Mouse (Mus musculus): ENCODE measurements around the gene Ephb2. TPM values are rescaled to one million over a fixed set of nuclear protein-coding genes. Genes with fewer than 3 reads are reported as not detected.

The Ephb2 gene
- polyA plus RNA-seq, 1 experiment: 2.7 TPM

DNA sequence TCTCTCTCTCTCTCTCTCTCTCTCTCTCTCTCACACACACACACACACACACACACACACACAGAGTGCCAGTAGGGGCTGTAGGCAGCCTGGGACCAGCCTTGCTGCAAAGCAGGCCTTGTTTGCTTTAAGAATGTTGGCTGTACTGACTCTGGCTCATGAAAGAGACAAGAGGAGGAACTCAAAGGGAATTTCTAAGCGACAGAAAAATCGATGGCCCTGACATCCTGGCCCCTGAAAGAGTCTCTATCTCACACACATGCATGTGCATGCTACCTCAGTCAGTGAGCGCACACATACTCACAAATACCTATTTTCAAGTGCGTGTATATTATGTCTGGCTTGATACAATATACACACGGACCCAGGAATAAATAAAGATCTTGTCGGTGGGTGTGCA is 79.3 kb downstream of the Ephb2 start:
- H3K4me3 ChIP-seq (ENCODE audit: extremely low read depth, insufficient read depth, insufficient read length): no peak overlapping the region
- no peak for TF ChIP-seq POLR2A (IDR thresholded peaks at IDR 0.05; ENCODE audit: low read depth, low read length)
- no peak for TF ChIP-seq CTCF (IDR thresholded peaks at IDR 0.05; ENCODE audit: extremely low read depth, insufficient read depth, insufficient read length, insufficient replicate concordance)
- no peak for DNase-seq (ENCODE audit: low read depth in 1 of 2, low spot score in 2 of 2)
- H3K4me1 ChIP-seq (ENCODE audit: control insufficient read depth, insufficient read depth, insufficient read length): no peaks in the 10 kb centered on the region
- no peak overlapping the region for H3K27ac ChIP-seq (ENCODE audit: insufficient read depth, low read length)
- WGBS: 82% methylated on average over 6 of the region's 6 CpGs
- H3K27me3 ChIP-seq (ENCODE audit: control insufficient read depth, insufficient read depth, low read length): peaks cover 2% of the 10 kb centered on the region; the same call in 1 of the 2 replicates
- no peaks in the 10 kb centered on the region for H3K36me3 ChIP-seq (ENCODE audit: control insufficient read depth, insufficient read depth, low read length)

DNA sequence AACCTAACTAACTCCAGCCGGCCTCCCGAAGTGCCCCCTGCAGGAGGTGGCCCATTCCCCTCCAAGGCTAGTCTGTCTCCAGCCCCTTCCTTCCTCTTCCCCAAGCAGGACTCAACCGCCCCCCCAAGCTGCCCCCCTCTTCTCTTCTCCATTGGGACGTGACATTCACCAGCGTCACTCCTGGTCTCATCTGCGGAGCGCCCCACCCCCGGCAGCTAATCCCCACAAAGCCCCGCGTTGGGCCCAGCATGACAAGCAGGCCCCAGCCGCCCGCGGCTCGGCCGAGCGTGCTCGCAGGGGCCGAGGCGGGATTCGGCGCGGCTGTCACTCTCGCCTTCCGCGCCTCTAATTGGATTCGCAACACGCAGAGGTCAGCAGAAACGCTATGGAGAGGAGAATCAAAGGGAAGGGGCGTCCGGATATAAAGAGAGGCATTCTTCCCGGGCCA is 80.4 kb downstream of the Ephb2 start:
- Histone ChIP-seq H3K4me3 (ENCODE audit: extremely low read depth, insufficient read depth, insufficient read length) (no peak overlapping the region), H3K27ac (ENCODE audit: insufficient read depth, low read length) (no peak overlapping the region), H3K4me1 (ENCODE audit: control insufficient read depth, insufficient read depth, insufficient read length) (no peaks in the 10 kb centered on the region), H3K27me3 (ENCODE audit: control insufficient read depth, insufficient read depth, low read length) (peaks cover 2% of the 10 kb centered on the region; the same call in 1 of the 2 replicates), H3K36me3 (ENCODE audit: control insufficient read depth, insufficient read depth, low read length) (no peaks in the 10 kb centered on the region)
- TF ChIP-seq POLR2A (IDR thresholded peaks at IDR 0.05; ENCODE audit: low read depth, low read length): no peak
- TF ChIP-seq CTCF (IDR thresholded peaks at IDR 0.05; ENCODE audit: extremely low read depth, insufficient read depth, insufficient read length, insufficient replicate concordance): no peak; the same call in 1 of the 2 replicates
- 17% methylated on average over 30 of the region's 31 CpGs for WGBS
- no peak for DNase-seq (ENCODE audit: low read depth in 1 of 2, low spot score in 2 of 2)

DNA sequence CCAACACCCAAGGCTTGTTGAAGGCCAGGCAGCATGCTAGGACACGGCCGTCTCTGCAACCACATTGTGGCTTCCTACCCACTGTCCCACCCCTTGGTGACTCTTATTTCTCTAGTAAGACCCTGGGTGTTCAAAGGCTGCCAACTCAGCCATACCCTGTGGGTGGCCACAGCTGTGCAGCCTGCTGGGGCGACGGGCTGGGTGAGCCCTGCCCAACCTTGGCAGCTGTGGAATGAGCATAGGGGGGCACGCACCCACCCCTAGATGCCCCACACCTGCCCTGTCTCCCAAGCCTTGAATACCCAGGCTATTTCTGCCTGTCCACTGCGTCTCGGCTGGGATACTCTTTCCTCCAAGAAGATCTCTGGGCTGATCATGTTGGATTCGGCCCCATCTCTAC is 81.5 kb downstream of the Ephb2 start:
- 42% methylated on average over 8 of the region's 8 CpGs for WGBS
- Histone ChIP-seq H3K27me3 (ENCODE audit: control insufficient read depth, insufficient read depth, low read length) (peaks cover 2% of the 10 kb centered on the region; the same call in 1 of the 2 replicates), H3K4me3 (ENCODE audit: extremely low read depth, insufficient read depth, insufficient read length) (no peak overlapping the region), H3K36me3 (ENCODE audit: control insufficient read depth, insufficient read depth, low read length) (no peaks in the 10 kb centered on the region), H3K27ac (ENCODE audit: insufficient read depth, low read length) (no peak overlapping the region), H3K4me1 (ENCODE audit: control insufficient read depth, insufficient read depth, insufficient read length) (no peaks in the 10 kb centered on the region)
- TF ChIP-seq CTCF (IDR thresholded peaks at IDR 0.05; ENCODE audit: extremely low read depth, insufficient read depth, insufficient read length, insufficient replicate concordance): no peak
- no peak for TF ChIP-seq POLR2A (IDR thresholded peaks at IDR 0.05; ENCODE audit: low read depth, low read length)
- no peak for DNase-seq (ENCODE audit: low read depth in 1 of 2, low spot score in 2 of 2)

DNA sequence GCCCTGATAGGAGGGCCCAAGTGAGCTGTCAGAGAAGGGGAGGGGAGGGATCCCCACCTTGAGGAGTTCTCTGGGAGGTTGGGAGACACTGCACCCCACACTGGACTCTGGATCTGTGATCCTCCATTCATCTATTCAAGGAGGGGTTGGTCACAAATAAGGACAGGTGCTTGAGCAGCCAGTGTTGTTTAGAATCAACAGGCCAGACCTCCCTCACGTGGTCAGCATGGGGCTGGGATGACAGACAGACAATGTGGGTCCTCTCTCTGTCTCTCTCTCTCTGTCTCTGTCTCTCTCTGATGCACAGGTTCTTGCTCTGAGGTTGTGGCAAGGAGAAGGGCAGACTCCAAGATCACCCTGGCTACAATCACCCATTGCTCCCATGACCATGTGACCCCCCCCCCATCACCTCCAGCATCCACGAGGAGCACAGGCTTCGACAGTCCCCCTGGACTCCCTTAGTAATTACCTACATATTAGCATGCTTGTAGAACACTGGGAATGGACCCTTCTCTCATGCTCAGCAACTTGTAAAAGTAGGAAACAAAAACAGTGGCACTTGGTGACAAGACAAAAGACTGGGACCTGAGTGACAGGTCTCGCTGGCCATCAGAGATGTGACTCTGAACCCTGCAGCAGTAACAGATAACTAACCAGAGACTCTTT is 84.3 kb downstream of the Ephb2 start:
- H3K27me3 ChIP-seq (ENCODE audit: control insufficient read depth, insufficient read depth, low read length): peaks cover 2% of the 10 kb centered on the region; the same call in 1 of the 2 replicates
- H3K36me3 ChIP-seq (ENCODE audit: control insufficient read depth, insufficient read depth, low read length): no peaks in the 10 kb centered on the region
- H3K27ac ChIP-seq (ENCODE audit: insufficient read depth, low read length): no peak overlapping the region
- WGBS: 88% methylated on average over 4 of the region's 4 CpGs
- H3K4me1 ChIP-seq (ENCODE audit: control insufficient read depth, insufficient read depth, insufficient read length): no peaks in the 10 kb centered on the region
- TF ChIP-seq POLR2A (IDR thresholded peaks at IDR 0.05; ENCODE audit: low read depth, low read length) (no peak), CTCF (IDR thresholded peaks at IDR 0.05; ENCODE audit: extremely low read depth, insufficient read depth, insufficient read length, insufficient replicate concordance) (no peak)
- no peak for DNase-seq (ENCODE audit: low read depth in 1 of 2, low spot score in 2 of 2)
- H3K4me3 ChIP-seq (ENCODE audit: extremely low read depth, insufficient read depth, insufficient read length): no peak overlapping the region

DNA sequence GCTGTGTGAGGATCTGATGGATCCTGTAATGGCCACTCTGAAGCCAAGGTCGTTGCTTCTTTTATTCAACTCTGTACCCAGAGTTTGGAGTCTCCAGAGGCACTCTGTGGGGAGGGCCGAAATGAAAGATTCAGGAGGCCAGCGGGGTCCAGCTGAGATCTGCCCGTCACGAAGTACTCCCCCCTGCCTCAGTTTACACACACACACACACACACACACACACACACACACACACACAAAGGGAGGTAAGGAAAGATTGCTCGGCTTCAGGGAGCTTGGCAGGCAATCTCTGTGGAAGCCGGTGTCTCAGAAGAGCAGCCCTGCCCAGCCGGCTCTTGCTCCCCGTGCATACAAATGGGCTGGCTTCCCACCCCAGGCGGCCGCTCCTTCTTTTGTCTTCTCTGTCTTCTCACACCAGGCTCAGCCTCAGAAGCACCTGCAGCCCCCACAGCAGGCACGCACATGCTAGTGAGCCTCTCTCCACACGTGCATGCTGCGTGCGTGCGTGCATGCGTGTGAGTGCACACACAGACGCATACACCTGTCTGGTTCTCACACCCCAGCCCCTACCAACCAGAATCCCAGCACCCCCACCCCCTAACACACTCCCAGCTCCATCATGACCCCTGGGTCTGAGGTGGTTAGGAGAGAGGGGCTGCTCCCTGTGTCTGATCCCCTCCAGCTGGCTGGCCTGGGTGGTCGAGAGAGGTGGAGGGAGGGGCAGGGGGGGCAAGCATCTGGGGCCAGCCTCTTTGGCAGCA is 85.0 kb downstream of the Ephb2 start:
- no peak for DNase-seq (ENCODE audit: low read depth in 1 of 2, low spot score in 2 of 2)
- Histone ChIP-seq H3K27me3 (ENCODE audit: control insufficient read depth, insufficient read depth, low read length) (peaks cover 2% of the 10 kb centered on the region; the same call in 1 of the 2 replicates), H3K4me1 (ENCODE audit: control insufficient read depth, insufficient read depth, insufficient read length) (no peaks in the 10 kb centered on the region), H3K36me3 (ENCODE audit: control insufficient read depth, insufficient read depth, low read length) (no peaks in the 10 kb centered on the region), H3K4me3 (ENCODE audit: extremely low read depth, insufficient read depth, insufficient read length) (no peak overlapping the region), H3K27ac (ENCODE audit: insufficient read depth, low read length) (no peak overlapping the region)
- WGBS: 86% methylated on average over 19 of the region's 19 CpGs
- TF ChIP-seq CTCF (IDR thresholded peaks at IDR 0.05; ENCODE audit: extremely low read depth, insufficient read depth, insufficient read length, insufficient replicate concordance) (no peak), POLR2A (IDR thresholded peaks at IDR 0.05; ENCODE audit: low read depth, low read length) (no peak)

DNA sequence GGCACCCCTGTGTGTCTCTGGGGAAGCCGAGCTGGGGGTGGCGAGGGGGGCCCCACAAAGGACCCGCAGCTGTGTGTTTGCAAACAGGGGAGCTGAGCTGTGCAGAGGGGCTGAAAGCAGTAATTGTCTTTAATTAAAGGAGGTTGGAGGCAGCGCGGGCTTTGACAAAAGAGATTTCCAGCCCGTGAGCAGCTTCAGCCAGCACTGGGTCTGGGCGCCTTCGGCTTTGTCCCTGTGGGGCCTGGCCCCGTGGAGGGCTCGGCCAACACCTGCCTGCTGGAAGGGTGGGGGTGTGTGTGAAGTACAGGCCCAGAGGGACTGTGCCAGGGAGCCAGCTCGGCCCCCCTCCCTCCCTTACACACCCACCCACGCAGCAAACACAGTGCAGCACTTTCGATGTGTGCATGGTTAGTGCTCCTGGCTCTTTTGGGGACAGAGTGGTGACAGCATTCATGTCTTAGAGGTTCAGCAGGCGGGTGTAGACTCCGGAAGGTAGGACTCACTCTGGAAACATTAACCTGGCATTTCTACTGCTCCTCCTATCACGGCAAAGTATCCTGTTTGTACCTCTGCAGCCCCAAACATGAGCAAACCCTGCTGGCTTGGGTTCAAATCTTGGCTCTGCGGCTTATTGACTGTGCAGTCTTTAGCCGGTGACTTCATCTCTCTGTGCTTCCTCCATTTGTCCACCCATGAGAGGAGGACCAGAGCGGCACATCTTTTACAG is 85.8 kb downstream of the Ephb2 start:
- Histone ChIP-seq H3K36me3 (ENCODE audit: control insufficient read depth, insufficient read depth, low read length) (no peaks in the 10 kb centered on the region), H3K4me3 (ENCODE audit: extremely low read depth, insufficient read depth, insufficient read length) (no peak overlapping the region), H3K27me3 (ENCODE audit: control insufficient read depth, insufficient read depth, low read length) (no peaks in the 10 kb centered on the region), H3K4me1 (ENCODE audit: control insufficient read depth, insufficient read depth, insufficient read length) (no peaks in the 10 kb centered on the region), H3K27ac (ENCODE audit: insufficient read depth, low read length) (no peak overlapping the region)
- no peak for DNase-seq (ENCODE audit: low read depth in 1 of 2, low spot score in 2 of 2)
- 71% methylated on average over 19 of the region's 19 CpGs for WGBS
- TF ChIP-seq POLR2A (IDR thresholded peaks at IDR 0.05; ENCODE audit: low read depth, low read length) (no peak), CTCF (IDR thresholded peaks at IDR 0.05; ENCODE audit: extremely low read depth, insufficient read depth, insufficient read length, insufficient replicate concordance) (no peak)

All from spleen, adult 2 months (tissue).